Mouse (Mus musculus): Measurements from ENCODE around the gene Pym1. TPM values are rescaled to one million over a fixed set of nuclear protein-coding genes. Genes with fewer than 3 reads are reported as not detected.
"Not testable (repeated sequence)": the region's sequence is repeated elsewhere in the genome, so short reads cannot be mapped to it uniquely, and the experiment has no call there.

Gene Pym1
- total RNA-seq (2021), result 19.5 and 25.2 TPM in 2 replicates
- long read RNA-seq, partial matches to known transcripts, result 1 of 6 reads
- long read RNA-seq, other reads (novel, unspliced or antisense), result 2 of 6 reads

DNA sequence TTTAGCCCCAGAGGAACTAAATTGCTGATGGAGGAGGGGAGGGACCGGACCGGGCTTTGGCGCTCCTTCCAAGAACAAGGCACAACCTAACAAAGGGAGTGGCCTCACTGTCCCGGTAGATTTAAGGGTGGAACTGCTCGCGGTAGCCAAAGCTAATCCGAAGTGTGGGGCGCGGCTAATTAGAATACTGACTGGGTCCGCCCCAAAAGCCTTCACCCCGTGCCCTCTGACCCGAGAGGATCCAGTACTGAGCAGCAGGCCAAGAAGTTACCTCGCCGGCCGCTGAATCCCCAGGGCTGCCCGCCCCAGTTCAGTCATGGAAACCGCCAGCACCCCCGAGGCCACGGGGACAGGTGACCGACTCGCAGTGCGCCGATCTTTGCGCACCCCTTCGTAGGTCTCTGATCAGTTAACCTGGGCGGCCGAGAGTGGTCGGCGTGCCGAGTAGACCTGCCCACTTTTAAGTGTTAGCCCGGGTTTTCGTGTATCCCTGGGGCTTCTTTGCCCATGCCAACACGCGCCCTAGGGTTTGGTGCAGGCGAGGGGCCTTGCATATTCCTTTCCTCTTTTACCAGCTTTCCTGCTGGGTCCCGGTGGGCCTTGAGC, at the start of gene Pym1:
Gene Pym1, plus strand, starts transcription at position 244 of the 606 bp plus-strand sequence.
- peak; percentile 77 for DNase-seq

DNA sequence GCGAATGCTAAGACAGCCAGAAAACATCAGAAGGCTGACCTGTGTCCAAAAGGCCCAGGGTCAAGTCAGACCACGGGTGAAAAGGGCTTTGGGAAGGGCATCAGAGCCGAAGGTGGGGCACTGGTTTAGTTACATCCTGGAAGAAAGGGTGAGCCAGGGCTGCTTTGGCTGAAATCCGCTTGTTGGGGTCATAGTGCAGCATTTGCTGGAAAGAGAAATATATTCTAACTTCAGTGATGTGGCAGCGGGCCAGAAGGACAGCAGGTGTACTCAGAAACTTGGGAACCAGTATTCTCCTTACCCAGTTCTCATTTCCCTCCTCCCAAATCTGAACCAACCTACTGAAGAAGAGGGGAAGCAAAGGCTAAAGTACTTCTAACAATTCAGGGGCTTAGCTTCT, 48.7 kb upstream of the Pym1 start:
- DNase-seq, result no peak

DNA sequence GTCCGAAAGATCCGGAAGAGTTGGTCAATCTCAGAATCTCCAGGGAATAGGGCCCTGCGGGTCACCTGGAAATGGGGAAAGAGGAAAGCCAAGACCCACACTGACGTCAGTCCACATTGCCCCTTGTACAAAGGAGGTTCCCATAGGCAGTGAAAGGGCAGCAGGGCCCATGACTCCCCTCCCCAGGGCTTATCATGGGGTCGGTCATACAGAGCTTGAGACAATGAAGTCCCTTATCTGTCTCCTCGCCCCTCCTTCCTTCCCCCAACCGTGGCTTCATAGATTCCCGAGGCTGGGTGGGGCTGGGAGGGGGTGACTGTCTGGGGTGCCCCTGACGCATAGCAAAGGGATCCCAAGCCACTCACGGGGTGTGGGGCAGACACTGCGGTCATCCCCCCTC, 48.1 kb upstream of the Pym1 start:
- DNase-seq, result no peak

DNA sequence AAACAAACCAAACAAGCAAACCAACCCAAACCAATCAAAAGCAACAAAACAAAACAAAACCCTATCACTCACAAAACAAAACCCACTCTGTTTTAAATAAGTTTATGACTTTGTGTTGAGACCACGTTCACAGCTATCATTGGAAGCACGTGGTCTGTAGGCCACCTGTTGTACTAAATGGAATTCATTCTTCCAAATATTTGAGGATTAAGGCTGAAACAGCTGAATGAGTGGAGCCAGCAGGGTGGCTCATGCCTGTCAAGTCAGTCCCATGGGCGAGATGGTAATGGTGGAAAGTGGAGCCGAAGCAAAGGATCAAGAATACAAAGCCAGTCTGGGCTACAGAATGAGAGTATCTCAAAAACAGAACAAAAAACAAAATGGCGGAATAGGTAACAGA, 47.0 kb upstream of the Pym1 start:
- no peak for DNase-seq

DNA sequence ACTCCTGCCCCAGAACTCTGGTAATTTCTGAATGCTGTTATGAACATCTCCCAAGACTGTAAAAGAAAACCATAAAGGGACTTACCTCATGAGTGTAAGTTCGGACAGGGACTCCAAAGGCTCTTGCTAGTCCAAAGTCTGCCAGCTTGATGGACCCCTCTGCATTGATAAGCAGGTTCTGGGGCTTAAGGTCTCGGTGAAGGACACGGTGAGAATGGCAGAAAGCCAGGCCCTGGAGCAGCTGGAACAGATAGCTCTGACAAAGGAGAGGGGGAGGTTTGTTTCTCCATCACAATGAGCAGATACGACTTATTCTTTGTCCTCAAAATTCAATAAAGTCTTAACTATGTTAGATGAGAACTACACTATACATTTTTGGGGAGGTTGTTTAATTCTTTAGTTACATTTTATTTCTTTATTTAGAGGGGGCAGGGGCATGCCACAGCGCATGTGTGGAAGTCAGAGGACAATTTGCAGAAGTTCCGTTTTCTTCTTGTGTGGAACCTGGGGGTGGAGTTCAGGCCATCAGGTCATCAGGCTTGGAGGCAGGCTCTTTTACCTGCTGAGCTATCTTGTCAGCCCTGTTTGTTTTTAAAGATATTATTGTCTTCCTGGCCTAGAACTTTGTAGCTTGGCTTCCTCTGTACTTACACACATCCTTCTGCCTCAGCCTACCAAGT, 45.2 kb upstream of the Pym1 start:
- DNase-seq, result no peak

DNA sequence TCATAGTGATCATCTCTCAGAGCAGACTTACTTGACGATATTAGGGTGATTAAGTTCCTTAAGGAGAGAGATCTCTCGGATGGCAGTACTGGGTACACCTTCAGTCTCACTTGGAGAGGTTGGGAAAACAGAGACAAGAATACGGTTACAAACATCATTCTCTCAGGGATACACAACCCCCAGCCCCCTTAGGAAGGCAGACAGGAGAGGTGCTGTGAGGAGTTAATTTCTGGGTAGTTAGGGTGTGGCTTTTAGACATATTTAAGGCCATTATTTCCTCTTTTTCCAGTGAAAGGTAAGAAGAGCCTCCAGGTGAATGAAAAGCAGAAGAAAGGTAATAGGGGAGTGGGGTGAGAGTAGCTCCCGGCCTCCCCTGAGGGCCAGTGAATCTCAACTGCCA, 43.8 kb upstream of the Pym1 start, which contains the start of gene Pmel:
Gene Pmel, plus strand, starts transcription at position 301 of the 400 bp plus-strand sequence.
- DNase-seq, result no peak

DNA sequence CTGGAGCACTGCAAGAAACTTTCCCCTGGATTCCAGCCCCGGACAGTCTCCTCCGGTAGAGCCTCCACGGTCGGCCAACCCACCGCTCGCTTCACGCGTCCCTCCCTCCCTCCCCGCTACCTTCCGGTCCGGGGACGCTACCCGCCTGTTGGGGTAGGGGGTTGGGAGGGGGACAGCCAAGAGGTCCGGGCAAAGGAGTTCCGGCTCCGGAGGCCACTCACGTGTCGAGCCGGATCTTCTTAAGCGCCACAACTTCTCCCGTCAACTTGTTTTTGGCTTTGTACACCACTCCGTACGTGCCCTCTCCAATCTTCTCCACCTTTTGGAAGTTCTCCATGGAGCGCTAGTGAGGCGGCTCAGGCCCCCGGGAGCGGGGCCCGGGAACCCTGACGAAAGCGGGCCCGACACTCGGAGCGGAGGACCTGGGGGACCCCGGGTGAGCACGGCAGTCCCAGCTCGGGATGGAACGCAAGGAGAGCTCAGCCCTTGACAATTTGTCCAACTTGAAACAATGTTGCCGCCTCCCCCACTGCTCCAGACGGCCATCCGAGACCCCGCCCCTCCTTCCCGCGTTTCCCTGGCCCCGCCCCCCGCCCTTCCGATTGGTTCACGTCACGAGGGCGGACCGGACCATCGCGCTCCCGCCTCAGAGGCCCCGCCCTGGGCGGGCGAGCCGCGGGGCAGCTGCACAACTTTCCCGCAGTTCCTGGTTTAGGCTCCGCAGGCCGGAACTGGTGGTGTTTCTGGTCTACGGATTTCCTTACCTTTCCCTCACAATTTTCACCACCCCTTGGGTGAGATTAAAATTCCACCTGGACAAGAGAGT, 43.0 kb upstream of the Pym1 start, which contains the start of gene Cdk2:
Gene Cdk2, minus strand, starts transcription at position 541 of the 826 bp plus-strand sequence.
- DNase-seq, result peak; percentile 93

DNA sequence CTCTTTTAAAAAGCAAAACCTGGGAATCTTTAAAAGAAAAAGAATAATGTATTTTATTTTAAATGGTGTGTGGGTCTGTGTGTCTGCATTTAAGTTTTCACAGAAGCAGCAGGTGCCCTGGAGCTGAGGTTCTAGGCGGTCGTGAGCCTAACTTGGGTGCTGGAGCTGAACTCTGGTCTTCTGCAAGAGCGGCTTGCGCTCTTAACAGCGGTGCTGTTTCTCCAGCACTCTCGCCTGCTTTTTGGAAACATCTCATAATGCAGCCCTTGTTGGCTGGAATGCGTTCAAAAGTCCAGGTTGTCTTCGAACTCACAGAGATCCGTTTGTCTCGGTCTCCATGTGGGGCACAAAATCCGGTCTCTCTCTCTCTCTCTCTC, 42.4 kb upstream of the Pym1 start:
- DNase-seq, result no peak

DNA sequence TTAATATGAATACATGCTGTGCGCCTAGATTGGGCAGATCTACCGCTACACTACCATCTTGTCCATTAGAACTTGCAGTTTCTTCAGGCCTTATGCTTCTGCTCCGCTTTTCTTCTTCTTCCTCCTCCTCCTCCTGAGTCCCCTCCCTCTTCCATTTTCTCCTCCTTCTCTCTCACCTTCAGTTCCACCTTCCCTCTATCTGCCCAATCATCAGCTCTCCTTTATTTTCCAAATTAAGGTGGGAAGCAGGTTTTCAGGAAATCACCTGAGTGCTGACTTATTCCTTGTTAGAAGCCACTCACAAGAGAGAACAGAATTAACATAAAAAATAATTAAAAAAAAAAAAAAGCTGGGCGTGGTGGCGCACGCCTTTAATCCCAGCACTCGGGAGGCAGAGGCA, 36.4 kb upstream of the Pym1 start:
- DNase-seq, result not testable (repeated sequence)

DNA sequence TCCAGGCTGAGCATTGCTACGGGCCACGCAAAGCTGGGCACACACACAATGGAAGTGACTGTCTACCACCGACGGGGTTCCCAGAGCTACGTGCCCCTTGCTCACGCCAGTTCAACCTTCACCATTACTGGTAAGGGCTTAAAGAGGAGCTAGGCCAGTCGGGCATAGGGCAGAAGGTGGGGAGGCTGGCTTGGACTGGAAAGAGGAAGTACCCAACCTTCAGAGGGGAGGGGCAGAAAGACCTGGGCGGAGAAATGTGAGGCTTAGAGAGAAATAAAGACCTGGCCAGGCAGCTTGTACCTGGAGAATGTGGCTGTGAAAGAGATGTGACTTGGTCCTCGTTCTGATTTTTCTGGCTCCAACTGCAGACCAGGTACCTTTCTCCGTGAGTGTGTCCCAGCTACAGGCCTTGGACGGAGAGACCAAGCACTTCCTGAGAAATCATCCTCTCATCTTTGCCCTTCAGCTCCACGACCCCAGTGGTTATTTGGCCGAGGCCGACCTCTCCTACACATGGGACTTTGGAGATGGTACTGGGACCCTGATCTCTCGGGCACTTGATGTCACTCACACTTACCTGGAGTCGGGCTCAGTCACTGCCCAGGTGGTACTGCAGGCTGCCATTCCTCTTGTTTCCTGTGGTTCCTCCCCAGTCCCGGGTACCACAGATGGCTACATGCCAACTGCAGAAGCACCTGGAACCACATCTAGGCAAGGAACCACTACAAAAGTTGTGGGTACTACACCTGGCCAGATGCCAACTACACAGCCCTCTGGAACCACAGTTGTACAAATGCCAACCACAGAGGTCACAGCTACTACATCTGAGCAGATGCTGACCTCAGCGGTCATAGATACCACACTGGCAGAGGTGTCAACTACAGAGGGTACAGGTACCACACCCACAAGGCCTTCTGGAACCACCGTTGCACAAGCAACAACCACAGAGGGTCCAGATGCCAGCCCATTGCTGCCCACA, 31.8 kb upstream of the Pym1 start:
- DNase-seq, result no peak

DNA sequence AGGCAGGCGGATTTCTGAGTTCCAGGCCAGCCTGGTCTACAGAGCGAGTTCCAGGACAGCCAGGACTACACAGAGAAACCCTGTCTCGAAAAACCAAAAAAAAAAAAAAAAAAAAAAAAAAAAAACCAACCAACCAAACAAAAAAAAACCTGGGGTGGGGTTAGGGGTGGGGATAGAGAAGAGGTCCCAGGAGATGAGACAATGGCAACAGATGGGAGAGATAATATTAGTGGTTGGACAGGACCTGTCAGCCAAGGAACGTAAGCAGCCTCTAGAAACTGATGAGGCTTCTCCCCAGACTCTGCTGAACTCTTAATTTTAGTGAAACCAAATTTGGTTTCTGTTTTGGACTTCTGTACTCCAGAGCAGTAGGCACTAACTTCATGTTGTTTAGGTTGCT, 22.2 kb upstream of the Pym1 start:
- not testable (repeated sequence) for DNase-seq

DNA sequence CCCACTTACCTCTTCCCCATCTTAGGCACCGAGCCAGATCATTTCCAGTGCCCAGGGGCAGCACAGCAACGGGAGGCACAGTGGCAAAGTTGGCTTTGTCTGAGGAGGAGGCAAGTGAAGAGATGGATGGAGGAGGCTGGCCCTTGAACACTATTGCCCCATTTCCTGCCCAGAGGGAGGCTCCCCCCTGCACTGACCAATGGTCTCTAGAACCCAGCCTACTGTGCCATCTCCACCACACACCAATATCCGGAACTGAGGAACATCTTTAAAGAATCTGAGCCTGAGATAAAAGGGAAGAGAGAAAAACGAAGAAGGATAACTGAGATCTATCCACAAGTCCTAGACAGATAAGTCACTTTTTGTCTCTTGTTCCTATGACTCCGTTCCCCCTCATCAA, 19.6 kb upstream of the Pym1 start:
- no peak for DNase-seq

DNA sequence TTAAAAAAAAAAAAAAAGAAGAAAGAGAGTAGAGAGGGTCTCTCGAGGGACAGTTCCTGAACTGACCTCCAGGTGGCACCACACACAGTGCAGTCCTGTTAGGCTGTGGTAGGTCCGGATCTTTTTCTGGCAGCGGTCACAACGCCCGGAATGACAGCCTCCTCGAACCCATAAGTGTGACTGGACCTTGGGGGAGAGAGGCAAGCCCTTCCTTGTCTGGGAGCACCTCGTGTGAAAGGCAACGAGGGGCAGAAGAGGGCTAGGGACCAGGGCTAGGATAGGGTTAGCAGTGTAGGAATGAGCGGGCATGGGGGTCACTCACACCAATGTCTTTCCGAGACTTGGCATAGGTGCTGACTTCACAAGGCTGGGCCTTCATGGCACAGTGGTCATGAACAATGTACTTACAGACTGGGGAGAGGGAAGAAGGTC, 16.7 kb upstream of the Pym1 start:
- DNase-seq, result peak; percentile 75

DNA sequence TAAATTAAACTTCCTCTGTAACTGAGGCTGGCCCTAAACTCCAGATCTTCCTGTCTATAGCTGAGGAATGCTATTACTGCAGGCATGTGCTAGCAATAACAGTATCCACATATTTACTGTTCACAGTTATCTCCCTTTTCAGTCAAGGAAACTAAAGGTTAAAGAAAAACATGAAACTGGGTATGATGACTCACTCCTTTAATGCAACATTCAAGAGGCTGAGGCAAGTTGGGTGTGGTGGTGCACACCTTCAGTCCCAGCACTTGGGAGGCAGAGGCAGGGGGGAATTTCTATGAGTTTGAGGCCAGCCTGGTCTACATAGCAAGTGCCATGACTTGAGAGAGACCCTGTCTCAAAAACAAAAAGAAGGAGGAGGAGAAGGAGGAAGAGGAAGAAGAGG, 15.7 kb upstream of the Pym1 start:
- no peak for DNase-seq

DNA sequence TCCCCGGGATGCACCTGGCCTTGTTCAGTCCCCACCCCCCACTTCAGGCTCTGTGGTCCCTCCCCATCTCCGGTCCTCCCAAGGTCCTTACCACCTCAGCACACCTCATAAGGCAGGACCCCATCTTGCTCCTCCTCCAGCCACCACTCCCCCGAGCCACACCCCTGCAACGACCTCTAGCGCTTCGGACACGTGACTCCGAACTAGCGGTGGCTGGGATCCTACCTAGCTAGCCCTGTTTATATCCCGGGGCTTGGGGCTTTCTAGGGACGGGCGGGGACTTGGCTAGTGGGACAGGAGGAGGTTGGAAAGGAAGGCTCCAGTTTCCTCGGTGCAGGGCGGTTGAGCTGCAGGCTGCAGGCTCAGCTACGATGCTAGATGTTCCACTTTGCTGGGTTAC, 10.3 kb upstream of the Pym1 start:
- peak; percentile 53 for DNase-seq

DNA sequence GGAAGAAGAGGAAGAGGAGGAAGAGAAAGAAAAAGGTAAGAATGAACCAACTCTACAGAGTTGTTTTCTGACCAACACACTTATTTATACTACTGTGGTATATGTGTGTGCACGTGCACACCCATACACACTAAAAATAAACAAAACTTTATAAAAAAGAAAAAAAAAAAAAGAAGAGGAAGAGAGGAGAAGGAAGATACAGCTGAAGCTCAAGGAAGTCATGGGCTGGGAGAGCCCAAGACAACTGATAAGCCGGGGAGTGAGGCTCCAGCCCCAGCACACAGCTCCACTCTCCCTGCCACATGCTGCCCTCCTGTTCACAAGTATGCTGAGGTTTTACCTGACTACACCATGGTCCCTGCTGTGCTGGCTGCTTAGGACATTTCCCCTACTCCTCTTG, 7.4 kb upstream of the Pym1 start:
- DNase-seq, result no peak

DNA sequence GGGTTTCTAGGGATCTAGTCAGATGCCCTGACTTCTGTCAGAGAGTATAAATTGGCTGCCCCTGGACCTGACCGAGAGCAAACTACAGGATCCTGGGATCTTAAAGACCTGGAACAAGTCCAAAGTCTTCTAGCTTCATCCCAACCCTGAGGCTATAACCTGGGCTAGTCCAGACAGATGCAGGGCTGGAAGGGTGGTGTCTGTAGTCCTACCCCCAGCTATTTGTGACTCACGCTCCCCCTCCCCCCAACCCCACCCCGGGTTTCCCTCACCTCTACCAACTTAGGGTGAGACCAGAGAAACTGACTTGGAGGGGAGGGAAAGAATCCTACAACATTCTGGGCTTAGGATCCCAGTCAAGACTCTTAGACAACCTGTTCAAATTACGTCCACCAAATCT, 5.1 kb upstream of the Pym1 start:
- no peak for DNase-seq

DNA sequence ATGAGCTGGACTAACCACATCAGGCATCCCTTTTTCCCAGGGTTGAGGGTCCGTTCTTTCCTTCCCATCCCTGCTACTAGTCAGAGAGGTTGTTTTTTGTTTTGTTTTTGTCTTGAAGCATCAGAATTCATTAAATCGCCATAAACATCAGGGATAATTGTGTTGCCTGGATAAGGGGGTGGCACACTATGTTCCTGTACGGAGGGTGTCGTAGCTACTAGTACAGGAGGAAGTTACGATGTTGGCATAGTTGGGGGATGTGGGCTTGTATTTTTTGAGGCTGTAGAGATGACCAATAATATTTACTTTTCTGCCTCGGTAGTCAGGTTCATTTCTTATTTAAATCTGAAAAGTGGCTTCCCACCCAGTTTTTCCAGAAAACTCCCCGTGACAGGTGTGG, 4.5 kb upstream of the Pym1 start:
- no peak for DNase-seq

DNA sequence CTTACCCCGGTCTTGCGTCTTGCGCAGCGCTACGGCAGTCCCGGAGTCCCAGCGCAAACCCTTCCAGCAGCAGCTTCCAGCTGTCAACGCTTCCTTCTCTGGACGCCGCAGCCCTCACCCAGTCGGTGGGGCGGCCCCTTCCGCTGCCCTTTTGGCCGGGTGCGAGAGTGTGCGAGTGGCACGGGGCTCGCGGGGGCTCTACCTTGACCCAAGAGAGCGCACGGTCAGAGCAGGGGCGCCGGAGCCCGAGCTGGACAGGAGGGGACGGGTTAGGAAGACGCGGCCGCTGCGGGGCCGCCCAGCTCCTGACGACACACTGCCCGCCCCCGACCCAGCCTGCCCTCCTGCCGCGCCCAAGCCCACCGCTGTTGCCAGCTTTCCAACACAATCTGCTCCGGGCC, 3.9 kb upstream of the Pym1 start:
- peak; percentile 63 for DNase-seq

DNA sequence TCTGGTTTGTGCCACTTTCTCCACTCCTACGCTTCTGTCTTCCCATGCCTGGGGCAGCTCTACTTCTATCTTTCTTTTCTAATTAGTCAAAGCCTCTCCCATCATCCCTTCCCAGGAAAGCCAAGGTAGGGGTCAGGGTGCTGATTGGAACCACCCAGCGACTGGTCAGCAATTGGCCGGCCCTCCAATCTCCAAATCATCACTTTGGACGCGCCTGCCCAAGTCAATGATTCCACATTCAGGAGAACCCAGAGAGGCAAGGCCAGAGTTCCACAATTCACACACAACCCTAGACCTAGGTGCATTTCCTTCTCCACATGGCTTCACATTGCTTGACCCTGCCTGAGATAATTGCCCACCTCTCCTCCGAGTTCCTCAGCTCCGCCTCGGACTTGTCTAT, 3.5 kb upstream of the Pym1 start:
- no peak for DNase-seq

DNA sequence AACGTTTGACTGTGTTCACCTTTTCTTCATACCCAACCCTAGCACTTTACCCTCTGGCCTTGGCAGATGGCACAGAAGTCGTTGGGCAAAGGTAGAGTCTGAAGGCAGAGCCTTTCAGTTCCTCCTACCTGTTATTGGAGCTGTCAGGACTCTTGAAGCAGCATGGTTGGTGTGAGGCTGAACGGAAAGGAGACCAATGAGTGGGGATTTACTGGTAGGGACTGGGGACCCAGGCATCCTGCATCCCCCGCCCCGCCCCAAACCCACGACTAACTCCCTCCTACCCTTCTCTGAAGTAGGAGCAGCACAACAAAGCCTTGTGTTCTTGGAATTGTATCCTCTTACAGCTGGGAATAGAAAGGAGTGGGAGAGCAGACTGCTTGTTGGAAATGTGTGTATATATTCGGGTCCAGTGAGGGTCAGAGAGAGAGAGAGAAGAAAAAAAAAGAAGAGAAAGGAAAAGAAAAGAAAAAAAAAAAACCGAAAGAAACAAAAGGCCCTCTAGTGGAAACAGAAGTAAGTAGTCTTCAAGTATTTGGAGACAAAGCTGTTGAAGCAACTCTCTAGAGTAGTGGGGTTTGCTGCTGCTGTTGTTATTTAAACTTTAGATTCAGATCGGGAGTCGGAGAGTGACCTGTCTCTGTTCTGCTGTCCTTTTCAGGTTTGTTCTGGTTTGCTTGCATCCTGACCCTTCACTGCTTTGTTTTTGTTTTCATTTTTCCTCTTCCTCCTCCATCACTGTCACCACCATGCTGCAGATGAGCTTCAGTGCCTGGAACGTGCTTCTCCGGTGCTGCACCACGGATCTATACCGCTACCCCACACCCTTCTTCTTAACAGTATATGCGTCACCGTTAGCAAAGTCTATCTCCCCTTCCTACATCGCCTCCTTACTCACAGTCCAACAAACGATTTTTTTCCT, 2.7 kb upstream of the Pym1 start, which contains the start of gene Dgka:
Gene Dgka, minus strand, starts transcription at position 176 of the 922 bp plus-strand sequence.
- DNase-seq, result no peak
